Mouse (Mus musculus): ENCODE results near the gene Ifngr1.

GRCm38 (mm10) chr10:19551585-19551984 lies 40.2 kb upstream of the Ifngr1 start:
- no peak for TF ChIP-seq CTCF (IDR thresholded peaks at IDR 0.05; ENCODE audit: low read depth, low read length)
- TF ChIP-seq EP300 (IDR thresholded peaks at IDR 0.05; ENCODE audit: insufficient read depth, low read depth, low read length) = no peak

All from ES-Bruce4 (cell line).